Mouse (Mus musculus) brain, embryonic 14.5 days (tissue): ENCODE data around the gene Kera. TPM values are rescaled to one million over a fixed set of nuclear protein-coding genes. Genes with fewer than 3 reads are reported as not detected.

ENCODE experiments used
- DNase-seq: peaks from one replicate; pipeline ENCODE4 v3.0.0-alpha.2; 2011; ENCODE audit warnings: low read depth
- CTCF ChIP-seq: fragments of 200-500 bp; IDR thresholded peaks from 2 replicates; pipeline ENCODE4 v1.5.1; 2012; ENCODE audit warnings: inconsistent platforms, mild to moderate bottlenecking, moderate library complexity, borderline replicate concordance; ENCODE audit not compliant: insufficient read depth, insufficient read length; ENCODE audit errors: extremely low read depth
- POLR2A ChIP-seq: fragments of 200-500 bp; IDR thresholded peaks from 2 replicates; pipeline ENCODE4 v1.6.1; 2012; ENCODE audit warnings: mild to moderate bottlenecking, inconsistent platforms, borderline replicate concordance; ENCODE audit not compliant: poor library complexity, insufficient read depth, insufficient read length, severe bottlenecking; ENCODE audit errors: extremely low read depth
- polyA plus RNA-seq: library from polyadenylated mRNA; depleted of rRNA; stranded (reverse); fragments of >200 nt; gene quantifications from 2 replicates; pipeline ENCODE4 v1.2.3, GENCODE M21; 2012; rRNA removed

Kera gene
- polyA plus RNA-seq, 1 experiment = 0.83 TPM

GRCm38 (mm10) chr10:97603256-97603655 lies 3.4 kb upstream of the Kera start:
- TF ChIP-seq CTCF (no peak), POLR2A (no peak)
- DNase-seq = no peak

GRCm38 (mm10) chr10:97622328-97622727 lies 15.6 kb downstream of the Kera start:
- TF ChIP-seq CTCF (no peak), POLR2A (no peak)

GRCm38 (mm10) chr10:97624381-97624780 lies 17.7 kb downstream of the Kera start:
- no peak for TF ChIP-seq POLR2A
- no peak for TF ChIP-seq CTCF
- DNase-seq = no peak

More at GRCm38 (mm10) chr10:97622328-97622727, 15.6 kb downstream of the Kera start:
- DNase-seq = no peak

- TF ChIP-seq POLR2A (no peak), CTCF (no peak)
- DNase-seq = no peak
These were observed 18.4 kb downstream of the Kera start for GRCm38 (mm10) chr10:97625116-97625515.

- no peak for TF ChIP-seq CTCF
- TF ChIP-seq POLR2A = no peak
- no peak for DNase-seq
These were observed 19.9 kb downstream of the Kera start for GRCm38 (mm10) chr10:97626543-97626942.

- DNase-seq = no peak
- no peak for TF ChIP-seq CTCF
- no peak for TF ChIP-seq POLR2A
These were observed 24.4 kb downstream of the Kera start for GRCm38 (mm10) chr10:97631061-97631460.

- TF ChIP-seq CTCF = no peak
- TF ChIP-seq POLR2A = no peak
These were observed 35.2 kb downstream of the Kera start for GRCm38 (mm10) chr10:97641926-97642325.

GRCm38 (mm10) chr10:97643768-97644167 lies 37.1 kb downstream of the Kera start, which contains the start of gene Epyc:
Gene Epyc, plus strand, starts transcription at chr10:97644068.
- TF ChIP-seq POLR2A = no peak
- DNase-seq = no peak

More at GRCm38 (mm10) chr10:97641926-97642325, 35.2 kb downstream of the Kera start:
- DNase-seq = no peak

- no peak for DNase-seq
- TF ChIP-seq POLR2A (no peak), CTCF (no peak)
These were observed 43.7 kb downstream of the Kera start for GRCm38 (mm10) chr10:97650334-97650733.

- TF ChIP-seq CTCF = no peak
- no peak for TF ChIP-seq POLR2A
These were observed 52.8 kb downstream of the Kera start for GRCm38 (mm10) chr10:97659489-97659888.

More at GRCm38 (mm10) chr10:97659489-97659888, 52.8 kb downstream of the Kera start:
- no peak for DNase-seq

Other genes with a start within 250 kb of the Kera start
- gene Dcn, start 127.3 kb upstream of the Kera start, polyA plus RNA-seq = 67.6 and 78.7 TPM in 2 replicates
- gene Lum, start 41.8 kb upstream of the Kera start, polyA plus RNA-seq = 37.6 and 46.7 TPM in 2 replicates
- 0.57 and 0.59 TPM in 2 replicates for gene Epyc, start 37.2 kb downstream of the Kera start, polyA plus RNA-seq
- gene Ccer1, start 86.2 kb downstream of the Kera start, polyA plus RNA-seq = not detected in 2 replicates
- not detected in 2 replicates for gene C030005K15Rik, start 119.9 kb downstream of the Kera start, polyA plus RNA-seq